7 mouse cellular contexts compared by ENCODE assay signal in genomic region chr13:21171600-21172150, GRCm38 (mm10). TPM values are rescaled to one million over a fixed set of nuclear protein-coding genes. Genes with fewer than 3 reads are reported as not detected.
DNase-seq lines count a peak whose midpoint lies in the region; ATAC-seq and TF ChIP-seq lines count a peak whose summit lies in the region.

No protein-coding gene starts in this region.

- WGBS in bone marrow, adult 2 months = under 1% methylated on average over 12 of the region's 12 CpGs
- under 1% methylated on average over 12 of the region's 12 CpGs for WGBS in forebrain, embryonic 11.5 days
- WGBS in midbrain, postnatal 0 days = under 1% methylated on average over 12 of the region's 12 CpGs

- no peak for TF ChIP-seq CTCF in bone marrow, adult 2 months (IDR thresholded peaks at IDR 0.05; ENCODE audit: control insufficient read depth, insufficient read depth, low read length)
- TF ChIP-seq CTCF in midbrain, postnatal 0 days (IDR thresholded peaks at IDR 0.05) = peak; percentile 59

- no peaks in the 10 kb centered on the region for H3K27me3 ChIP-seq in megakaryocyte, embryonic 14.5 days (replicated peaks)
- H3K27me3 ChIP-seq in forebrain, embryonic 11.5 days (ENCODE audit: control insufficient read depth, insufficient read depth, low read length) = no peaks in the 10 kb centered on the region
- H3K27me3 ChIP-seq in midbrain, postnatal 0 days (ENCODE audit: insufficient read depth, low read length) = no peaks in the 10 kb centered on the region

- peak overlapping the region; percentile 41 for H3K9ac ChIP-seq in forebrain, embryonic 11.5 days (ENCODE audit: low read length)
- H3K9ac ChIP-seq in midbrain, postnatal 0 days (replicated peaks; ENCODE audit: low read length, poor library complexity, severe bottlenecking) = no peak overlapping the region

- no peak for TF ChIP-seq POLR2A in bone marrow, adult 2 months (IDR thresholded peaks at IDR 0.05; ENCODE audit: borderline replicate concordance, control insufficient read depth, low read depth, low read length)

- no peaks in the 10 kb centered on the region for H3K9me3 ChIP-seq in megakaryocyte, embryonic 14.5 days
- no peaks in the 10 kb centered on the region for H3K9me3 ChIP-seq in forebrain, embryonic 11.5 days (ENCODE audit: control insufficient read depth, low read length)
- no peaks in the 10 kb centered on the region for H3K9me3 ChIP-seq in midbrain, postnatal 0 days (ENCODE audit: low read length)

- peak; percentile 72 for DNase-seq in forebrain, embryonic 11.5 days (ENCODE audit: low spot score)
- peak; percentile 12 to 38 for DNase-seq in kidney, postnatal 36 days
- DNase-seq in midbrain, postnatal 0 days (ENCODE audit: low spot score) = peak; percentile 77
- no peak for DNase-seq in urinary bladder, postnatal 10 days (ENCODE audit: low spot score)

- peaks cover 42% of the 10 kb centered on the region for H3K4me1 ChIP-seq in megakaryocyte, embryonic 14.5 days
- no peaks in the 10 kb centered on the region for H3K4me1 ChIP-seq in bone marrow, adult 2 months (ENCODE audit: control insufficient read depth, insufficient read depth, low read length)
- H3K4me1 ChIP-seq in forebrain, embryonic 11.5 days (replicated peaks; ENCODE audit: control insufficient read depth, insufficient read depth, low read length) = peaks cover 3% of the 10 kb centered on the region; the same call in 1 of the 2 replicates
- H3K4me1 ChIP-seq in midbrain, postnatal 0 days (ENCODE audit: insufficient read depth, low read length) = no peaks in the 10 kb centered on the region

- no peak for ATAC-seq in megakaryocyte, adult 5-6 weeks (ENCODE audit: poor library complexity, severe bottlenecking)
- ATAC-seq in forebrain, embryonic 11.5 days (replicated peaks; ENCODE audit: low FRiP score) = no peak
- ATAC-seq in midbrain, postnatal 0 days (ENCODE audit: low FRiP score) = no peak; the same call in 1 of the 2 replicates

- H3K4me3 ChIP-seq in megakaryocyte, embryonic 14.5 days (replicated peaks) = peak overlapping the region; percentile 91
- H3K4me3 ChIP-seq in bone marrow, adult 2 months (replicated peaks; ENCODE audit: control insufficient read depth, low read depth, low read length) = peak overlapping the region; percentile 40
- peak overlapping the region; percentile 48 for H3K4me3 ChIP-seq in forebrain, embryonic 11.5 days (ENCODE audit: low read depth, low read length)
- H3K4me3 ChIP-seq in midbrain, postnatal 0 days (ENCODE audit: low read depth, low read length) = peak overlapping the region; percentile 34

- H3K27ac ChIP-seq in bone marrow, adult 2 months (ENCODE audit: control insufficient read depth, insufficient read depth, low read depth, low read length, poor library complexity) = no peak overlapping the region
- no peak overlapping the region for H3K27ac ChIP-seq in forebrain, embryonic 11.5 days (ENCODE audit: low read depth, low read length)
- no peak overlapping the region for H3K27ac ChIP-seq in midbrain, postnatal 0 days (ENCODE audit: low read depth, low read length)

- peak overlapping the region; percentile 49; the same call in 1 of the 2 replicates for H3K4me2 ChIP-seq in forebrain, embryonic 11.5 days (ENCODE audit: low read depth, low read length, severe bottlenecking)
- peak overlapping the region; percentile 67 for H3K4me2 ChIP-seq in midbrain, postnatal 0 days (ENCODE audit: low read depth, low read length, poor library complexity, severe bottlenecking)

- H3K36me3 ChIP-seq in megakaryocyte, embryonic 14.5 days (replicated peaks; ENCODE audit: low read length) = no peaks in the 10 kb centered on the region
- H3K36me3 ChIP-seq in forebrain, embryonic 11.5 days (ENCODE audit: control insufficient read depth, insufficient read depth, low read length) = no peaks in the 10 kb centered on the region
- H3K36me3 ChIP-seq in midbrain, postnatal 0 days (ENCODE audit: insufficient read depth, low read length) = no peaks in the 10 kb centered on the region

RNA-seq across cellular contexts. Expression of gene Trim27, which starts 7.6 kb away (rescaled TPM):
- 63.6 and 88.3 TPM in 2 replicates for polyA plus RNA-seq in megakaryocyte, embryonic 14.5 days (2012; ENCODE audit: insufficient read depth, low replicate concordance)
- total RNA-seq in megakaryocyte, adult 5-6 weeks (2015) = 47.7 and 50.6 TPM in 2 replicates
- 79.9 and 84.0 TPM in 2 replicates for total RNA-seq in megakaryocyte, adult 5-6 weeks (2017)
- polyA plus RNA-seq in bone marrow, adult 2 months (2011; ENCODE audit: insufficient read depth, insufficient read length, low replicate concordance, missing spikeins) = 41.4 and 45.6 TPM in 2 replicates
- polyA plus RNA-seq in forebrain, embryonic 11.5 days (2014; fragmentation: Nextera tagmentation; extraction: Ambion mirVana) = 178 and 183 TPM in 2 replicates
- 74.5 and 76.2 TPM in 2 replicates for total RNA-seq in midbrain, postnatal 0 days (2014; rRNA removed)
- polyA plus RNA-seq in midbrain, postnatal 0 days (2015; fragmentation: Nextera tagmentation; extraction: Ambion mirVana) = 64.2 and 65.0 TPM in 2 replicates

RNA-seq across cellular contexts. Expression of gene Olfr1368, which starts 26.0 kb away (rescaled TPM):
- polyA plus RNA-seq in megakaryocyte, embryonic 14.5 days (2012; ENCODE audit: insufficient read depth, low replicate concordance) = not detected in 2 replicates
- total RNA-seq in megakaryocyte, adult 5-6 weeks (2015) = not detected in 2 replicates
- total RNA-seq in megakaryocyte, adult 5-6 weeks (2017) = not detected in 2 replicates
- polyA plus RNA-seq in bone marrow, adult 2 months (2011; ENCODE audit: insufficient read depth, insufficient read length, low replicate concordance, missing spikeins) = not detected in 2 replicates
- not detected in 2 replicates for polyA plus RNA-seq in forebrain, embryonic 11.5 days (2014; fragmentation: Nextera tagmentation; extraction: Ambion mirVana)
- not detected in 2 replicates for total RNA-seq in midbrain, postnatal 0 days (2014; rRNA removed)
- not detected in 2 replicates for polyA plus RNA-seq in midbrain, postnatal 0 days (2015; fragmentation: Nextera tagmentation; extraction: Ambion mirVana)

RNA-seq across cellular contexts. Expression of gene Olfr263, which starts 42.2 kb away (rescaled TPM):
- not detected in 2 replicates for polyA plus RNA-seq in megakaryocyte, embryonic 14.5 days (2012; ENCODE audit: insufficient read depth, low replicate concordance)
- not detected in 2 replicates for total RNA-seq in megakaryocyte, adult 5-6 weeks (2015)
- not detected in 2 replicates for total RNA-seq in megakaryocyte, adult 5-6 weeks (2017)
- polyA plus RNA-seq in bone marrow, adult 2 months (2011; ENCODE audit: insufficient read depth, insufficient read length, low replicate concordance, missing spikeins) = not detected in 2 replicates
- polyA plus RNA-seq in forebrain, embryonic 11.5 days (2014; fragmentation: Nextera tagmentation; extraction: Ambion mirVana) = not detected in 2 replicates
- total RNA-seq in midbrain, postnatal 0 days (2014; rRNA removed) = not detected in 2 replicates
- not detected in 2 replicates for polyA plus RNA-seq in midbrain, postnatal 0 days (2015; fragmentation: Nextera tagmentation; extraction: Ambion mirVana)

Comparison
In these comparisons a context has a peak if more than half of its experiments do, and no peak if none do; other contexts are left out.
1. H3K4me3 ChIP-seq: peak in every context shown above with its lines; median percentile 91 in megakaryocyte, embryonic 14.5 days; 48 in forebrain, embryonic 11.5 days; 40 in bone marrow, adult 2 months; 34 in midbrain, postnatal 0 days.